Mouse (Mus musculus) limb, embryonic 14.5 days (tissue): ENCODE measurements around the gene Fyn. TPM values are rescaled to one million over a fixed set of nuclear protein-coding genes. Genes with fewer than 3 reads are reported as not detected.

Source experiments
- ATAC-seq: fragments of 200-750 bp; cut with Nextera tagmentation; 2 replicates; pipeline ENCODE4 v1.8.0; 2017; ENCODE audit warnings: low read depth, moderate number of reproducible peaks, moderate TSS enrichment; ENCODE audit not compliant: low FRiP score
- DNase-seq: peaks from one replicate; pipeline ENCODE4 v3.0.0-alpha.2; 2015; ENCODE audit warnings: low spot score
- H3K27ac ChIP-seq: fragments of 300-500 bp; sonication (generic); replicated peaks from 2 replicates; pipeline ENCODE4 v1.5.1; 2014; ENCODE audit warnings: low read depth, mild to moderate bottlenecking, low read length, moderate library complexity, mixed read lengths
- H3K27me3 ChIP-seq: fragments of 300-500 bp; sonication (generic); 2 replicates; pipeline ENCODE4 v1.6.1; 2014; ENCODE audit warnings: low read length, mixed read lengths; ENCODE audit not compliant: control insufficient read depth, insufficient read depth
- H3K36me3 ChIP-seq: fragments of 300-500 bp; sonication (generic); 2 replicates; pipeline ENCODE4 v1.6.1; 2014; ENCODE audit warnings: mild to moderate bottlenecking, low read length, moderate library complexity, mixed read lengths; ENCODE audit not compliant: control insufficient read depth, insufficient read depth
- H3K4me1 ChIP-seq: fragments of 300-500 bp; sonication (generic); 2 replicates; pipeline ENCODE4 v1.6.1; 2014; ENCODE audit warnings: antibody characterized with exemption, low read length, mixed read lengths; ENCODE audit not compliant: control insufficient read depth, insufficient read depth
- H3K4me2 ChIP-seq: fragments of 300-500 bp; sonication (generic); replicated peaks from 2 replicates; pipeline ENCODE4 v1.6.1; 2014; ENCODE audit warnings: low read depth, mild to moderate bottlenecking, low read length, moderate library complexity; ENCODE audit not compliant: severe bottlenecking
- H3K4me3 ChIP-seq: fragments of 300-500 bp; sonication (generic); replicated peaks from 2 replicates; pipeline ENCODE4 v1.5.1; 2014; ENCODE audit warnings: low read length
- H3K9ac ChIP-seq: fragments of 300-500 bp; sonication (generic); 2 replicates; pipeline ENCODE4 v1.6.1; 2014; ENCODE audit warnings: mild to moderate bottlenecking, low read depth, low read length, moderate library complexity; ENCODE audit not compliant: severe bottlenecking
- H3K9me3 ChIP-seq: fragments of 300-500 bp; sonication (generic); 2 replicates; pipeline ENCODE4 v1.6.1; 2016; ENCODE audit warnings: low read length; ENCODE audit not compliant: control insufficient read depth
- POLR2A ChIP-seq: fragments of 200-500 bp; IDR thresholded peaks from 2 replicates; pipeline ENCODE4 v1.8.0; 2012; ENCODE audit warnings: inconsistent platforms, mild to moderate bottlenecking, moderate library complexity, borderline replicate concordance; ENCODE audit not compliant: insufficient read depth, insufficient read length; ENCODE audit errors: extremely low read depth
- WGBS: fragments of 180-500 bp; shearing (Covaris S2); extraction: QIAGEN DNeasy Blood & Tissue Kit; methylation state at CpG from one replicate; pipeline ENCODE4 v1.1.7; 2014; 5-methylcytosine and 5-hydroxymethylcytosine counted together
- polyA plus RNA-seq, 2 experiments: library from polyadenylated mRNA; depleted of rRNA in 1 of 2; stranded (reverse) in 1 of 2; unstranded in 1 of 2; fragments of >200 nt; fragmentation: Nextera tagmentation in 1 of 2; extraction: Ambion mirVana in 1 of 2; gene quantifications; 2 replicates each; pipeline versions ENCODE4 v1.2.1 to v1.2.3; 2012 to 2014

The Fyn gene
- polyA plus RNA-seq, 2 experiments = 51.5 to 58.4 TPM

GRCm38 (mm10) chr10:39587290-39587925, 218.8 kb downstream of the Fyn start:
- Histone ChIP-seq H3K27me3 (no peaks in the 10 kb centered on the region), H3K4me3 (no peak overlapping the region), H3K36me3 (no peaks in the 10 kb centered on the region), H3K27ac (no peak overlapping the region), H3K9me3 (no peaks in the 10 kb centered on the region), H3K4me2 (no peak overlapping the region), H3K4me1 (peaks cover 29% of the 10 kb centered on the region), H3K9ac (no peak overlapping the region)
- DNase-seq (peak; percentile 40), ATAC-seq (no peak)
- no peak for TF ChIP-seq POLR2A
- WGBS = 48% methylated on average over 5 of the region's 5 CpGs

- 42% methylated on average over 8 of the region's 8 CpGs for WGBS
- ATAC-seq = no peak
- H3K27ac ChIP-seq = 0 out of 2 replicates have a peak overlapping the region, but pooled peaks have one; percentile 10
- no peaks in the 10 kb centered on the region for H3K27me3 ChIP-seq
- peaks cover 29% of the 10 kb centered on the region for H3K4me1 ChIP-seq
- no peak overlapping the region for H3K9ac ChIP-seq
- H3K4me3 ChIP-seq = no peak overlapping the region
- no peak for DNase-seq
- no peaks in the 10 kb centered on the region for H3K36me3 ChIP-seq
- H3K4me2 ChIP-seq = no peak overlapping the region
- H3K9me3 ChIP-seq = no peaks in the 10 kb centered on the region
- TF ChIP-seq POLR2A = no peak
These were observed 219.5 kb downstream of the Fyn start for GRCm38 (mm10) chr10:39587973-39588746.

GRCm38 (mm10) chr10:39589765-39590546, 221.3 kb downstream of the Fyn start:
- no peak for ATAC-seq

GRCm38 (mm10) chr10:39590629-39591028, 222.0 kb downstream of the Fyn start:
- H3K4me3 ChIP-seq = no peak overlapping the region
- ATAC-seq (no peak), DNase-seq (no peak)
- peaks cover 22% of the 10 kb centered on the region for H3K4me1 ChIP-seq
- no peak for TF ChIP-seq POLR2A
- no peak overlapping the region for H3K4me2 ChIP-seq
- no peaks in the 10 kb centered on the region for H3K27me3 ChIP-seq
- 80% methylated on average over 10 of the region's 10 CpGs for WGBS
- H3K9ac ChIP-seq = no peak overlapping the region
- H3K9me3 ChIP-seq = no peaks in the 10 kb centered on the region; the same call in 1 of the 2 replicates
- H3K27ac ChIP-seq = no peak overlapping the region
- no peaks in the 10 kb centered on the region for H3K36me3 ChIP-seq

More at GRCm38 (mm10) chr10:39589765-39590546, 221.3 kb downstream of the Fyn start:
- Histone ChIP-seq H3K4me3 (no peak overlapping the region), H3K4me2 (no peak overlapping the region), H3K4me1 (peaks cover 21% of the 10 kb centered on the region), H3K9me3 (no peaks in the 10 kb centered on the region; the same call in 1 of the 2 replicates), H3K9ac (no peak overlapping the region), H3K36me3 (no peaks in the 10 kb centered on the region), H3K27ac (no peak overlapping the region), H3K27me3 (no peaks in the 10 kb centered on the region)
- 74% methylated on average over 19 of the region's 19 CpGs for WGBS
- TF ChIP-seq POLR2A = no peak
- DNase-seq = no peak

GRCm38 (mm10) chr10:39592501-39592900, 223.8 kb downstream of the Fyn start:
- H3K27me3 ChIP-seq = no peaks in the 10 kb centered on the region
- no peak overlapping the region for H3K9ac ChIP-seq
- no peaks in the 10 kb centered on the region for H3K36me3 ChIP-seq
- TF ChIP-seq POLR2A = no peak
- no peak overlapping the region for H3K4me3 ChIP-seq
- H3K9me3 ChIP-seq = no peaks in the 10 kb centered on the region; the same call in 1 of the 2 replicates
- DNase-seq = no peak
- no peak overlapping the region for H3K27ac ChIP-seq
- no peak for ATAC-seq
- no peak overlapping the region for H3K4me2 ChIP-seq
- peaks cover 20% of the 10 kb centered on the region for H3K4me1 ChIP-seq
- 92% methylated on average over 4 of the region's 4 CpGs for WGBS
